Mouse (Mus musculus) embryonic facial prominence, embryonic 13.5 days (tissue): ENCODE data around the gene Asb15. TPM values are rescaled to one million over a fixed set of nuclear protein-coding genes. Genes with fewer than 3 reads are reported as not detected.

Experiments
- ATAC-seq: fragments of 200-750 bp; cut with Nextera tagmentation; 2 replicates; pipeline ENCODE4 v1.8.0; 2017; ENCODE audit warnings: low read depth; ENCODE audit not compliant: insufficient number of reproducible peaks, insufficient read depth, low FRiP score, low TSS enrichment
- H3K27ac ChIP-seq: fragments of 300-500 bp; sonication (generic); 2 replicates; pipeline ENCODE4 v1.5.1; 2015; ENCODE audit warnings: moderate library complexity, mild to moderate bottlenecking, inconsistent platforms
- H3K27me3 ChIP-seq: fragments of 300-500 bp; sonication (generic); 2 replicates; pipeline ENCODE4 v1.6.1; 2015; ENCODE audit warnings: mild to moderate bottlenecking, inconsistent platforms
- H3K36me3 ChIP-seq: fragments of 300-500 bp; sonication (generic); 2 replicates; pipeline ENCODE4 v1.6.1; 2015; ENCODE audit warnings: mild to moderate bottlenecking, inconsistent platforms
- H3K4me1 ChIP-seq: fragments of 300-500 bp; sonication (generic); 2 replicates; pipeline ENCODE4 v1.6.1; 2015; ENCODE audit warnings: inconsistent platforms
- H3K4me2 ChIP-seq: fragments of 300-500 bp; sonication (generic); 2 replicates; pipeline ENCODE4 v1.6.1; 2015; ENCODE audit warnings: moderate library complexity, mild to moderate bottlenecking, inconsistent platforms
- H3K4me3 ChIP-seq: fragments of 300-500 bp; sonication (generic); 2 replicates; pipeline ENCODE4 v1.5.1; 2015; ENCODE audit warnings: mild to moderate bottlenecking, inconsistent platforms
- H3K9ac ChIP-seq: fragments of 300-500 bp; sonication (generic); 2 replicates; pipeline ENCODE4 v1.6.1; 2015; ENCODE audit warnings: mild to moderate bottlenecking, inconsistent platforms
- H3K9me3 ChIP-seq: fragments of 300-500 bp; sonication (generic); 2 replicates; pipeline ENCODE4 v1.6.1; 2016; ENCODE audit warnings: inconsistent platforms
- WGBS: fragments of 180-500 bp; shearing (Covaris S2); methylation state at CpG from one replicate; pipeline ENCODE4 v1.1.7; 2015; ENCODE audit warnings: mixed read lengths; 5-methylcytosine and 5-hydroxymethylcytosine counted together
- polyA plus RNA-seq: library from polyadenylated mRNA; unstranded; fragments of >200 nt; fragmentation: Nextera tagmentation; extraction: Ambion mirVana; gene quantifications from 2 replicates; pipeline ENCODE4 v1.2.1, GENCODE M21; 2015

Asb15 gene
- polyA plus RNA-seq, 1 experiment from 2014 or later: not detected

GRCm38 (mm10) chr6:24538435-24538834 lies 10.5 kb downstream of the Asb15 start:
- Histone ChIP-seq H3K4me2 (no peak overlapping the region), H3K4me3 (no peak overlapping the region), H3K9ac (no peak overlapping the region), H3K27me3 (no peaks in the 10 kb centered on the region), H3K27ac (no peak overlapping the region), H3K4me1 (no peaks in the 10 kb centered on the region), H3K36me3 (no peaks in the 10 kb centered on the region), H3K9me3 (no peaks in the 10 kb centered on the region)
- WGBS: 78% methylated on average over 3 of the region's 3 CpGs
- no peak for ATAC-seq

- 73% methylated on average over 4 of the region's 4 CpGs for WGBS
Measured at GRCm38 (mm10) chr6:24540106-24540505, 12.2 kb downstream of the Asb15 start.

DNA sequence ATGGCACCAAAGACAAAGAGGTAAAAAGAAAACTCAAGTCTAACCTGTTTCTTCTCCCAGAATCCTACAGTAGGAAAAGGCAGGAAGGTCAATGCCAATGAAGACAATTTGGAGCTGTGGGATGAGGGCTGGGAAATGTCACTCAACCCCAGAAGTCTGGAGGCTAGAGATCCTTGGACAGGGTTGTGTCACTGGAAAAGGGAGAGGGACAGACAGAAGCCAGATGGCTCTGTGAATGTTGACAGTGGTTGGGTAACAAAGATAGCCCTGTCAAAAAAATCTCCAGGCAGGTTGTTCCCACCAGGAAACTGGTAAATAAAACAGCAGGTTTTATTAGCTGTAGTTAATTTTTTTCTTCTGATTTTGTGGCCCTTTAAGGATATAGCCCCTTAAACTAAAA lies 14.4 kb downstream of the Asb15 start:
- no peaks in the 10 kb centered on the region for H3K36me3 ChIP-seq
- H3K9ac ChIP-seq: no peak overlapping the region
- H3K4me3 ChIP-seq: no peak overlapping the region
- no peak overlapping the region for H3K4me2 ChIP-seq
- no peaks in the 10 kb centered on the region for H3K27me3 ChIP-seq
- no peak for ATAC-seq
- no peaks in the 10 kb centered on the region for H3K9me3 ChIP-seq
- no peaks in the 10 kb centered on the region for H3K4me1 ChIP-seq
- no peak overlapping the region for H3K27ac ChIP-seq

More at GRCm38 (mm10) chr6:24540106-24540505, 12.2 kb downstream of the Asb15 start:
- ATAC-seq: no peak
- H3K9ac ChIP-seq: no peak overlapping the region
- no peak overlapping the region for H3K27ac ChIP-seq
- no peaks in the 10 kb centered on the region for H3K9me3 ChIP-seq
- H3K36me3 ChIP-seq: no peaks in the 10 kb centered on the region
- no peaks in the 10 kb centered on the region for H3K4me1 ChIP-seq
- H3K4me3 ChIP-seq: no peak overlapping the region
- no peaks in the 10 kb centered on the region for H3K27me3 ChIP-seq
- H3K4me2 ChIP-seq: no peak overlapping the region

DNA sequence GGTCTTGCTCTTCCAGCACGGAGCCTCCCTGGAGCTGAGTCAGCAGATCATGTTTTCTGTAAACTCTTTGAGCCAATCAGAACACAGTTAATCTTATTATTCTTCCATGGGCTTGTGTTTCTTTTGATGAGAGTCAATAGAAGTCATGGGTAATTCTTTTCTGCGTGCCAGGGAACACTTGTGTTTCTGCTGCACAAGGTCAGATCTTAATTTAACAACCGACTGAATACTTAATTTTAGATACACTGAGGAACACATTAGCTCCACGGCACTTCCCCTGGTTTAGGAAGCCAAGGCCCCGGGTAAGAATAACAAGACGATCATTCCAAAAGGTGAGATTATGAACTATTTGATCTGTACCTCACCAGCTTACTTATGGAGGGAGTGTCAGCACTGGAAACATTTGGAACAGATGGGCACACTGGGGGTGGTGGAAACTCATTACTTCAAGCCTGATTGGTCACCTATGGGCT lies 15.2 kb downstream of the Asb15 start:
- no peaks in the 10 kb centered on the region for H3K27me3 ChIP-seq

GRCm38 (mm10) chr6:24546716-24547420 lies 18.9 kb downstream of the Asb15 start:
- H3K27me3 ChIP-seq: no peaks in the 10 kb centered on the region
- no peak overlapping the region for H3K4me2 ChIP-seq
- H3K36me3 ChIP-seq: no peaks in the 10 kb centered on the region
- H3K4me1 ChIP-seq: no peaks in the 10 kb centered on the region
- no peak for ATAC-seq
- 66% methylated on average over 1 of the region's 1 CpGs for WGBS
- no peaks in the 10 kb centered on the region for H3K9me3 ChIP-seq
- H3K27ac ChIP-seq: no peak overlapping the region
- H3K9ac ChIP-seq: no peak overlapping the region
- no peak overlapping the region for H3K4me3 ChIP-seq

More for the DNA sequence above, 15.2 kb downstream of the Asb15 start:
- no peaks in the 10 kb centered on the region for H3K4me1 ChIP-seq
- H3K27ac ChIP-seq: no peak overlapping the region
- WGBS: 53% methylated on average over 6 of the region's 6 CpGs
- H3K9ac ChIP-seq: no peak overlapping the region
- no peak overlapping the region for H3K4me2 ChIP-seq
- H3K4me3 ChIP-seq: no peak overlapping the region
- H3K36me3 ChIP-seq: no peaks in the 10 kb centered on the region
- no peaks in the 10 kb centered on the region for H3K9me3 ChIP-seq
- no peak for ATAC-seq

DNA sequence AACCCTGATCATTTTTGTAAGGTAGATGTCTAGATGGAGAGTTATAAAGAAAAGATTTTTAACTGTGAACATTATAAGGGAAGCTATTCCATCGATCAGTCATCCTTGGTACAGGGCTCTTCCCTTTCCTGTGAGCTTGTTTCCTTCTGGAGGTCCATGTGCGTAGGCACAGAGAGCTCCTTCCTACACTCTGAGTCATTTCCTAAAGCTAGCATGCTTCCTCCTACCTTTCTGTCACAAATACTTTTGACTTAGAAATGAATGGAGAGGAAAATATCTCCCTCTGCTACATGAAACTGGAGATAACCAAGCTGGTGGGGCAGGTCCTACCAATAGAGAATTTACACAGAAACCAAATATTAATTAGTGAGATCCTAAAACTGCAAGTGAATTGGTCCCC lies 21.9 kb downstream of the Asb15 start:
- WGBS: 89% methylated on average over 2 of the region's 2 CpGs
- no peak for ATAC-seq
- H3K4me1 ChIP-seq: 0 out of 2 replicates have a peak, but pooled peaks cover 2% of the 10 kb centered on the region
- H3K27ac ChIP-seq: no peak overlapping the region
- H3K27me3 ChIP-seq: no peaks in the 10 kb centered on the region
- H3K4me2 ChIP-seq: no peak overlapping the region
- H3K9ac ChIP-seq: no peak overlapping the region
- H3K9me3 ChIP-seq: no peaks in the 10 kb centered on the region
- H3K4me3 ChIP-seq: no peak overlapping the region
- H3K36me3 ChIP-seq: no peaks in the 10 kb centered on the region

DNA sequence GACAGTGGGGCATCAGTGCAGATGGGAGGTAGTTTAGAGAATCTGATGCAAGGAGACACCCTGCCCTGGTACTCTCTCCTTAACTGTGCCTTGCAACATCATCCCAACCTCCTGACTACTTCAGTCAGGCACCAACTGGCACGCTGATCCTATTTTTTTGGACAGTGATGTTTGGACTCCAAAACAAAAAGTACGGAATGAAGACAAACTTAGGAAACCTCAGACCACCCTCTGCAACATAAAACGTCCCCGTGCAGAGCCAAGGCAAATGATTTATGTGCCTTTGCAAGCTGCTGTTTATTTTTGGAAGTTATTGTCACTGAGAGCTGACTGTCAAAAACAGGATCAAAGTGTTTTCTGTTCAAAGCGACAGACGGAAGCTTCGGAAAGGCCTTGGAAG lies 24.1 kb downstream of the Asb15 start:
- ATAC-seq: no peak
- Histone ChIP-seq H3K4me1 (peaks cover 8% of the 10 kb centered on the region; the same call in 1 of the 2 replicates), H3K27ac (no peak overlapping the region), H3K9ac (no peak overlapping the region), H3K9me3 (no peaks in the 10 kb centered on the region), H3K36me3 (no peaks in the 10 kb centered on the region), H3K4me2 (no peak overlapping the region), H3K27me3 (no peaks in the 10 kb centered on the region), H3K4me3 (no peak overlapping the region)
- WGBS: 74% methylated on average over 7 of the region's 7 CpGs

DNA sequence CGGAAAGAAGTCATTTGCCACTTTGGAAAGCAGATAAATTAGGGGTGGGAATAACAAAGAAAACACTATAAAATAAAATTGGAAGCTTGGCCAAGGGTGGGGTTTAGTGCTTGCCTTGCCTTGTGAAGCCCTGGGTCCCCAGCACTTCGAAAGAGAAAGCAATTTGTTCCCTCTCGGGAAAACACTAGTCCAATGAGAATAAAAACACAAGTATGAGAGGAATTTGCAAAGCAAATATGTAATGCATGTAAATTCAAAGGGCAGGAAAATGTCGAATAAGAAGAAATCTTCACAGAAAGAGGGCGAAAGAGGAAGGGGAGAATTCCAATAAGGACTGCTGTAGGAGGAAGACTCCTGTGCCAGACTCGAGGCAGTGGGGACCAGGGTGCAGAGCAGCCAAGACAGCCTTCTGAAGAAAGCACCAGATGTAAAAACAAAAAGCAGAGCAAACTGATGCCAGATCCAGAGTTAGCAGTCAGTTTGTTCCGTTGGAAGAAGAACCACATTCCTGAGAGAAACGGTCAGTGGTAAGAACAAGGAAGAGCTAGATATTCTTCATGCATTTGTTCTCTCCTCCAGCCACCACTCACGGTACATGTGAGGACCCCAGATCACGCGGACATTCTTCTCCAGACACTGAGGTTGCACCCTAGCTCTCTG lies 26.6 kb downstream of the Asb15 start:
- H3K9ac ChIP-seq: no peak overlapping the region
- no peak overlapping the region for H3K4me2 ChIP-seq
- no peaks in the 10 kb centered on the region for H3K36me3 ChIP-seq
- ATAC-seq: no peak
- 53% methylated on average over 11 of the region's 11 CpGs for WGBS
- H3K4me1 ChIP-seq: peaks cover 8% of the 10 kb centered on the region; the same call in 1 of the 2 replicates
- no peaks in the 10 kb centered on the region for H3K9me3 ChIP-seq
- H3K27ac ChIP-seq: no peak overlapping the region
- no peaks in the 10 kb centered on the region for H3K27me3 ChIP-seq
- no peak overlapping the region for H3K4me3 ChIP-seq

DNA sequence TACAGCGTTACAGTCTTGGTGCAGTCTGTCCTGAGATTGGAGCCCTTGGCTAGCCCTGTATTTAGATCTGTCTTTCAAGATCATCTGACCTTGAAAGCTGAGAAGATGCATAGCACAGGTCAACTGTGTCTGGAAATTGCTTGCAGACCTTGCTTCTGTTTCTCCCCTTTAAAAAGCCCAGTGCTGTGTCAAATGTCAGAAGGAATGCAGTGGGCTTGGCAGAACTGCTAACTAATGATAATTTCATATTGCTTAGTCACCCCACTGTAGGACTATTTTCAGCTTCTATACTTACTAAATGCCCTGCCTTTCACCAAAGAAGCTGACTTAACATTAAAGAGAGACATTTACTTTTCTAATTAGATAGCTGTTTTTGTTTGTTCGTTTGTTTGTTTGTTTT lies 27.5 kb downstream of the Asb15 start:
- Histone ChIP-seq H3K27me3 (no peaks in the 10 kb centered on the region), H3K4me3 (no peak overlapping the region), H3K4me1 (peaks cover 8% of the 10 kb centered on the region; the same call in 1 of the 2 replicates), H3K9me3 (no peaks in the 10 kb centered on the region), H3K4me2 (no peak overlapping the region), H3K27ac (no peak overlapping the region), H3K9ac (no peak overlapping the region), H3K36me3 (no peaks in the 10 kb centered on the region)
- 46% methylated on average over 2 of the region's 2 CpGs for WGBS
- no peak for ATAC-seq

- no peak for ATAC-seq
- WGBS: 77% methylated on average over 9 of the region's 9 CpGs
Measured at GRCm38 (mm10) chr6:24564081-24564480, 36.1 kb downstream of the Asb15 start.

DNA sequence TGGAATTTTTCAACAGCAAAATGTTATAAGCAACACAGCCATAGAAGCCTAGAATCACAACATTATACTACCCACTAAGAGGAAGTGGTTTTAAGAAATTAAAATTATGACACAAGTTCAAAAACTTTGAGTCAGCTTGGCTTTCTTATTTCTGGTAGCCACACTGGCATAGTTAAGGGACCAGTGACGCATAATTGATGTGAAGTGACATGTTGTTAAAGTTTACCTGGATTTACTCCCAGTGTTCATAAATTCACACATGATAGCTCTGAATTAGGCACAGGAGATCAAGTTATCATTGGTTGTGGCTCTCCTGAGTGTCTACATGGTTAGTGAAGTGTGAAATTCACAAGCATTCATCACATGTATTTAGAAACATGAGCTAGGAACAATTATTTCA lies 36.9 kb downstream of the Asb15 start:
- no peaks in the 10 kb centered on the region for H3K9me3 ChIP-seq
- H3K9ac ChIP-seq: no peak overlapping the region
- no peaks in the 10 kb centered on the region for H3K4me1 ChIP-seq
- no peak for ATAC-seq
- H3K27ac ChIP-seq: no peak overlapping the region
- H3K36me3 ChIP-seq: no peaks in the 10 kb centered on the region
- no peak overlapping the region for H3K4me2 ChIP-seq
- H3K27me3 ChIP-seq: no peaks in the 10 kb centered on the region
- WGBS: 85% methylated on average over 1 of the region's 1 CpGs
- H3K4me3 ChIP-seq: no peak overlapping the region

More at GRCm38 (mm10) chr6:24564081-24564480, 36.1 kb downstream of the Asb15 start:
- H3K4me2 ChIP-seq: no peak overlapping the region
- H3K9me3 ChIP-seq: no peaks in the 10 kb centered on the region
- no peaks in the 10 kb centered on the region for H3K4me1 ChIP-seq
- no peak overlapping the region for H3K9ac ChIP-seq
- no peak overlapping the region for H3K27ac ChIP-seq
- no peak overlapping the region for H3K4me3 ChIP-seq
- no peaks in the 10 kb centered on the region for H3K27me3 ChIP-seq
- H3K36me3 ChIP-seq: no peaks in the 10 kb centered on the region

DNA sequence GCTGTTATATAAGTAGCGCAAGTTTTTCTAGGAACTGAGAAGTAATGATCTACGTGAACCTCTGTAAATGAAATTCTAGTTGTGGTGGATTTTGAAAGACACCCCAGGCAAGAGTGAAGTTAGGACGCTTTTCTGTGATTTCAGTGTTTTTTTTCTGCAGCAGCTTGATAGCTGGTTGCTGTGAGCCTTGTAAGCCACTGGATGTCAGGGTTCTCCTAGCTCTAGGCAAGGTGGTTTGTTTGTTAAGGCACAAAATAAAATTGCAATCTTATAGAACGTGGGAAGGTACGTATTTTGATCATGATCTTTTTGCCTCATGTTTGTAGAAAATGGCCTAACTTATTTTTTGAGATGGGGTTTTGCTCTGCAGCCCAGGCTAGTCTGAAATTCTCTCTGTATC lies 41.0 kb downstream of the Asb15 start:
- no peak for ATAC-seq
- 80% methylated on average over 5 of the region's 5 CpGs for WGBS

More for the DNA sequence above, 41.0 kb downstream of the Asb15 start:
- no peak overlapping the region for H3K27ac ChIP-seq
- H3K4me2 ChIP-seq: no peak overlapping the region
- H3K9me3 ChIP-seq: no peaks in the 10 kb centered on the region
- no peaks in the 10 kb centered on the region for H3K36me3 ChIP-seq
- H3K4me1 ChIP-seq: no peaks in the 10 kb centered on the region
- H3K27me3 ChIP-seq: no peaks in the 10 kb centered on the region
- H3K9ac ChIP-seq: no peak overlapping the region
- H3K4me3 ChIP-seq: no peak overlapping the region
